ENCODE assay signal across 9 mouse cellular contexts in the genomic region with DNA sequence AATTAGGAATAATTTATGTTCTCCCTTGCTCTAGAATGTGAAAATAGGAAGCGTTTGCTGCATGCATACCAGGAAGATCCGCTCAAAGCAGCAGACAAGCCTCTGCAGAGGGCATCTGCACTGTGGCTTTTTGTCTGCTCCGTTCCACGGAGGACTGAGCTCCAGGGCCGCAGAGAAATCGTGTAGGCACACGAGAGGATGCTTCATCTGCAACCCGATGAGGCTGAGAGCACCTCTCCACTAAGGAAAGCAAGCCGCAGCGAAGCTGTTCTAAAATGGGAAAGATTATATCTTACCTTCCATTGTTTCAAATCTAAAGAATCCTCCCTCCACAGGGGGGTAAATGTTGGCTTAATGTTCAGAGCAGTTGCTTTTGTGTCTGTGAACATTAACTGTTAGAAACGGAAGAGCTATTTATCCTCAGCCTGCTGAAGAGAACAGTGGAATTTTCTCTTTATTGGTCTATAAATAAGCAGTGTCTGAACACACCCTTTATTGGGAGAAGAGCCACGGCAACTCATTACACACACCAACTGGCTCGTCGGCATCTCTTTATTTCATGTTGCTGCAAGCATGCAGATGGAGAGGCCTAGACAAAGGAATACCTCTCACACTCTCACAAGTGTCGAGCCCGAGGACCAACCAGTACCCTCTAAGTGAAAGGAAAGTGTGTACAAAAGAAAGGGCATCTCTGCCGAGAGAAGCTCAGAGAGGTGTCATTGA.
DNase-seq lines count a peak whose midpoint lies in the region; ATAC-seq and TF ChIP-seq lines count a peak whose summit lies in the region.
"Had no signal": no experiment of that assay in that cellular context is flagged by ENCODE, and none has a peak within 500 bp of the region (broad histone marks: within the 10 kb centered on the region; RNA-seq: fewer than 3 reads in every experiment).

No protein-coding gene starts in this region.

- H3K4me2 ChIP-seq in intestine, embryonic 14.5 days (ENCODE audit: low read length): peak overlapping the region; percentile 26; the same call in 1 of the 2 replicates
- no peak overlapping the region for H3K4me2 ChIP-seq in intestine, embryonic 16.5 days (ENCODE audit: low read depth, low read length)

- H3K36me3 ChIP-seq in intestine, embryonic 14.5 days (ENCODE audit: control insufficient read depth, insufficient read depth, low read length): no peaks in the 10 kb centered on the region
- H3K36me3 ChIP-seq in intestine, embryonic 16.5 days (ENCODE audit: control insufficient read depth, insufficient read depth, low read length): no peaks in the 10 kb centered on the region

- no peak for ATAC-seq in intestine, embryonic 14.5 days (replicated peaks; ENCODE audit: low FRiP score, low TSS enrichment, low read depth)
- ATAC-seq in intestine, embryonic 16.5 days: no peak
- ATAC-seq in granulocyte monocyte progenitor cell, adult 5-6 weeks (replicated peaks; ENCODE audit: poor library complexity, severe bottlenecking): no peak

- H3K27me3 ChIP-seq in intestine, embryonic 14.5 days (replicated peaks; ENCODE audit: control insufficient read depth, insufficient read depth, low read length): no peaks in the 10 kb centered on the region
- no peaks in the 10 kb centered on the region for H3K27me3 ChIP-seq in intestine, embryonic 16.5 days (replicated peaks; ENCODE audit: control insufficient read depth, insufficient read depth, low read length)

- TF ChIP-seq CTCF in layer of hippocampus, adult 2 months (conservative IDR thresholded peaks at IDR 0.05): no peak
- TF ChIP-seq CTCF in olfactory bulb, adult 2 months (IDR thresholded peaks at IDR 0.05; ENCODE audit: insufficient read depth, low read depth, low read length): no peak

- H3K4me1 ChIP-seq in intestine, embryonic 14.5 days (replicated peaks; ENCODE audit: control insufficient read depth, insufficient read depth, low read length): peaks cover 11% of the 10 kb centered on the region; the same call in 1 of the 2 replicates
- H3K4me1 ChIP-seq in intestine, embryonic 16.5 days (ENCODE audit: control insufficient read depth, insufficient read depth, low read length): peaks cover 7% of the 10 kb centered on the region; the same call in 1 of the 2 replicates
- peaks cover 3% of the 10 kb centered on the region; the same call in 1 of the 2 replicates for H3K4me1 ChIP-seq in olfactory bulb, adult 2 months (ENCODE audit: control insufficient read depth, insufficient read depth, low read length)

- H3K9ac ChIP-seq in intestine, embryonic 14.5 days (ENCODE audit: low read length): 0 out of 2 replicates have a peak overlapping the region, but pooled peaks have one; percentile 16
- H3K9ac ChIP-seq in intestine, embryonic 16.5 days (ENCODE audit: low read depth, low read length): no peak overlapping the region

- H3K4me3 ChIP-seq in intestine, embryonic 14.5 days (ENCODE audit: low read depth, low read length): no peak overlapping the region
- H3K4me3 ChIP-seq in intestine, embryonic 16.5 days (ENCODE audit: low read length): no peak overlapping the region
- peak overlapping the region; percentile 25 for H3K4me3 ChIP-seq in layer of hippocampus, adult 2 months
- no peak overlapping the region for H3K4me3 ChIP-seq in olfactory bulb, adult 2 months (ENCODE audit: insufficient read depth, low read depth, low read length)

- WGBS in intestine, embryonic 14.5 days: 53% methylated on average over 17 of the region's 17 CpGs
- WGBS in intestine, embryonic 16.5 days: 47% methylated on average over 17 of the region's 17 CpGs
- 25% methylated on average over 17 of the region's 17 CpGs for WGBS in olfactory bulb, adult 2 months

- peak overlapping the region; percentile 16; the same call in 1 of the 2 replicates for H3K27ac ChIP-seq in intestine, embryonic 14.5 days (ENCODE audit: low read depth)
- H3K27ac ChIP-seq in intestine, embryonic 16.5 days (ENCODE audit: low read length): no peak overlapping the region
- H3K27ac ChIP-seq in layer of hippocampus, adult 2 months: peak overlapping the region; percentile 87
- H3K27ac ChIP-seq in olfactory bulb, adult 2 months (ENCODE audit: insufficient read depth, low read depth, low read length): peak overlapping the region; percentile 93

- H3K9me3 ChIP-seq in intestine, embryonic 14.5 days (ENCODE audit: control insufficient read depth, low read length): no peaks in the 10 kb centered on the region
- H3K9me3 ChIP-seq in intestine, embryonic 16.5 days (ENCODE audit: control insufficient read depth, low read length): no peaks in the 10 kb centered on the region

- DNase-seq in intestine, embryonic 14.5 days (ENCODE audit: low spot score): no peak
- DNase-seq in right cerebral cortex, adult 2 months (ENCODE audit: low spot score in 2 of 2): peak; percentile 39 to 59
- no peak for DNase-seq in right cerebral cortex, adult 18-20 months
- peak in 1 of 2 experiments; percentile 25 for DNase-seq in layer of hippocampus, adult 2 months (ENCODE audit: low spot score in 2 of 2)
- no peak for DNase-seq in gastrocnemius, adult 8-10 months (ENCODE audit: low spot score in 2 of 2)
- DNase-seq: thymus, postnatal 25 days had no signal

- TF ChIP-seq POLR2A in olfactory bulb, adult 2 months (IDR thresholded peaks at IDR 0.05; ENCODE audit: insufficient read depth, low read depth, low read length): no peak

Comparison
In these comparisons a context has a peak if more than half of its experiments do, and no peak if none do; other contexts are left out.
1. DNase-seq: peak in right cerebral cortex, adult 2 months (2 of 2); none in intestine, embryonic 14.5 days (single experiment), right cerebral cortex, adult 18-20 months (single experiment) and gastrocnemius, adult 8-10 months (0 of 2).